Mouse (Mus musculus) embryonic fibroblast, embryonic 13.5 days (primary cell): Measurements from ENCODE around the gene Tigit.

Experiments used
- CTCF ChIP-seq: IDR thresholded peaks from 2 replicates; pipeline ENCODE4 v1.5.1; 2011; ENCODE audit warnings: mild to moderate bottlenecking, control low read depth, low read length, moderate library complexity, borderline replicate concordance; ENCODE audit not compliant: insufficient read depth
- POLR2A ChIP-seq: IDR thresholded peaks from 2 replicates; pipeline ENCODE4 v1.6.1; 2011; ENCODE audit warnings: low read depth, mild to moderate bottlenecking, control low read depth, low read length, moderate library complexity

DNA sequence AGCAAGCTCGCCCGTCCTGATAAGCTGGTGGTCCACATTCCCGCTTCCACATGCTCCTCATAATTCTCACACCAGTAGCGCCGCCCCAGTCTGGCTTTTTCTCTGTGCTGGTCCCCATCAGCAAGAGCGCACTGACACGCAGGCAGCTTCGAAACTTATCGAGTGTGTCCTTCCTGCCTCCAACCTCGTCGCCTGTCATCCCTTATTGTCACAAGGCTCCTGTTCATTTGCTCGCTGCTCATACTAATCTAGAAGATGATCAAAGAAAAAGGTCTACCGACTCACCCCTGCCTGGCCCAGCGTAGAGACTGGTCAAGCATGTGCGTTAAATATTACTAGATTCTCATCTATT lies 45.1 kb upstream of the Tigit start:
- TF ChIP-seq CTCF = no peak
- no peak for TF ChIP-seq POLR2A
